Mouse (Mus musculus): ENCODE data around the gene Krtap10-4. TPM values are rescaled to one million over a fixed set of nuclear protein-coding genes. Genes with fewer than 3 reads are reported as not detected.
"Not testable (repeated sequence)": the region's sequence is repeated elsewhere in the genome, so short reads cannot be mapped to it uniquely, and the experiment has no call there.

Krtap10-4 gene
- polyA plus RNA-seq, 1 experiment = not detected

DNA sequence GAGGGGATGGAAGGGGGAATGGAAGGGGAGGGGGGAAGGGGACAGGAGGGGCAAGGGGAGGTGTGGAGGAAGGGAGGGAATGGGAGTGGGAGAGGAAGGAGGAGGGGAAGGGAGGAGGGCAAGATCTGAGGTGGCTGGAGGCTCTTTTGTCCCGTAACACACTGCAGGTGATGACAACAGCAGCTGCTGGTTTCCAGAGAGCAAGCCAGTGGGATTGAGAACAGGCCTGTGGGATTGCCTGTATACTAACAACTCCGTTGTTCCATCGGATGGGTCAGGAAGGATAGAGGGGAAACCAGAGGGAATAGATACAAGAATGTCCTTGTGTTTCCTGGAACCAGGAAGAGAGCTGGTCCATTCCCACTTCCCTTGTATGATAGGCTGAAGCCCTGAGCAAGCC, 29.2 kb downstream of the Krtap10-4 start:
- DNase-seq (ENCODE audit: low read depth, low spot score) = no peak
- WGBS = 50% methylated on average over 3 of the region's 3 CpGs

DNA sequence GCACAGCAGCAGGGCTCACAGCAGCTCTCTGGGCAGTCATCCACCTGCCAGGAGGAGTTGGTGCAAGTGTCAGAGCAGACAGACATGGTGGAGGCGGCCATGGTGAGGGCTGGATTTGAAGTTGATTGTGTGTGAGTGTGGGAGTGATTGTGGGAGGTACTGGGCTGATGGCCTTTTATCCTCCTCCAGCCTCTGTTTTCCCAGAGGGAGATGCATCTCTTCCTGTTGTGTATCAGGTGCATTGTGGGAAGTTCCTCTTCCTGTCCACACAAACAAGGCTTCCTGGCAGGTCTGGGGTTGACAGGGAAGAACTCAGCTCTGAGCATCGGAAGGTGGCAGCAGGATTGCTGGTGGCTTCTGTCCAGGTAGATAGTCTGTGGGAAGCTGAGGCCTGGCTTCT, 31.9 kb downstream of the Krtap10-4 start, which contains the start of gene Gm9639:
Gene Gm9639, minus strand, starts transcription at position 101 of the 400 bp plus-strand sequence.
- 55% methylated on average over 2 of the region's 2 CpGs for WGBS
- DNase-seq (ENCODE audit: low read depth, low spot score) = no peak

DNA sequence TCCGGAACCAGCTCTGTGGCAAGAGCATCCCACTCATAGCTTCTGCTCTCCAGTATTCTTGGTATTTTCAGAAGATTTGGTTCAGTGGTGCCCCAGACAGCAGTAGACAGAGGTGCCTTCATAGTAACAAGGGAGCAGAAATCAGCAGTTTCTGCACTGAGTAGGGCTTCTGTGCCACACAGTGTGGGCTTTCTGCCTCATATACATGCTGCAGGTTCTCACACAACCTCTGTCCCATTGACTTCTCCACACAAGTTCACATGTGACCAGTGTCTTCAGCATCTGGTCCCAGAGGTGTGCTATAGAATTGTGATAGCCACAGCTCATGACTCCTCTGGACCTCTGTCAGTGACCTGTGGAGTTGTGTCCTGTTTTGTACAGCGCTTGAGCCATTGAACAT, 38.3 kb downstream of the Krtap10-4 start:
- WGBS = 77% methylated on average over 2 of the region's 2 CpGs
- no peak for DNase-seq (ENCODE audit: low read depth, low spot score)

DNA sequence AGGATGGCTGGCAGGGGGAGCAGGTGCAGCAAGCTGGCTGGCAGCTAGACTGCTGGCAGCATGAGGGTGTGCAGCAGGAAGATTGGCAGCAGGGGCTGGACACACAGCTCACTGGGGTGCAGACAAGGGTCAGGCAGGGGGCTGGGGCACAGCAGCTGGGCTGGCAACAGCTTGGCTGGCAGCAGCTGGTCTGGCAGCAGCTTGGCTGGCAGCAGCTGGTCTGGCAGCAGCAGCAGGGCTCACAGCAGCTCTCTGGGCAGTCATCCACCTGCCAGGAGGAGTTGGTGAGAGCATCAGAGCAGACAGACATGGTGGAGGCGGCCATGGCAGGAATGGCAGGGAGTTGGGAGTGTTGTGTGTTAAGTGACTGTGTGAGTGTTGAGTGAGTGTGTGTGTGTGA, 39.0 kb downstream of the Krtap10-4 start, which contains the start of gene Gm7137:
Gene Gm7137, minus strand, starts transcription at position 325 of the 400 bp plus-strand sequence.
- not testable (repeated sequence) for DNase-seq (ENCODE audit: low read depth, low spot score)
- WGBS = 71% methylated on average over 1 of the region's 1 CpGs

DNA sequence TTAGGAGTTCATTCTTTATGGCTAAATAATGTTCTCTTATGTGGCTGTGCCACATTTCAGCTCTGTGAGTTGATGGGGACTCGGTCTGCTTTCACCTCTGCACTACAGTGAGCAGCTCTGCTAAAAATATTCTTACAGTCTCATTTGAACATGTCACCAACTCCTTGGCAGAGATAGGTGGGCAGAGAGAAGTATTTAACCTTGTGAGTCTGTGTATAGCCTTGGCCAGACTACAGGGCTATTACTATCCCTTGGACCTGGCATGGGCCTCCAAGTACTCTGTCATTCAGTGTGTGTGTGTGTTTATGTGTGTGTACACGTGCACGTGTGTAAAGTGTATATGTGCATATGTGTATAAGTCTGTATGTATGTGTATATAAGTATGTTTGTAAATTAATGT, 43.5 kb downstream of the Krtap10-4 start:
- 84% methylated on average over 3 of the region's 3 CpGs for WGBS
- not testable (repeated sequence) for DNase-seq (ENCODE audit: low read depth, low spot score)

DNA sequence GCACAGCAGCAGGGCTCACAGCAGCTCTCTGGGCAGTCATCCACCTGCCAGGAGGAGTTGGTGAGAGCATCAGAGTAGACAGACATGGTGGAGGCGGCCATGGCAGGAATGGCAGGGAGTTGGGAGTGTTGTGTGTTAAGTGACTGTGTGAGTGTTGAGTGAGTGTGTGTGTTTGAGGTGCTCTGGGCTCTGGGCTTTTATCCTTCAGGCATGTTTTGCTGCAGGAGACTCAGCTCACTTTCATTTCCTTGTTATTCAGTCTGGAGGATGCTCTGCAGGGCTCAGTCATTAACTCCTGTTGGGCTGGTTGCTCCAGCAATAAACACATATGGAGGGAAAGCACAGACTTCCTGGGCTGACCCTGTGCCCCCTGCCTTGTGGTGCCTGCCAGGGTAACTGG, 44.5 kb downstream of the Krtap10-4 start, which contains the start of gene Gm3250:
Gene Gm3250, minus strand, starts transcription at position 101 of the 400 bp plus-strand sequence.
- 44% methylated on average over 1 of the region's 1 CpGs for WGBS
- DNase-seq (ENCODE audit: low read depth, low spot score) = not testable (repeated sequence)

DNA sequence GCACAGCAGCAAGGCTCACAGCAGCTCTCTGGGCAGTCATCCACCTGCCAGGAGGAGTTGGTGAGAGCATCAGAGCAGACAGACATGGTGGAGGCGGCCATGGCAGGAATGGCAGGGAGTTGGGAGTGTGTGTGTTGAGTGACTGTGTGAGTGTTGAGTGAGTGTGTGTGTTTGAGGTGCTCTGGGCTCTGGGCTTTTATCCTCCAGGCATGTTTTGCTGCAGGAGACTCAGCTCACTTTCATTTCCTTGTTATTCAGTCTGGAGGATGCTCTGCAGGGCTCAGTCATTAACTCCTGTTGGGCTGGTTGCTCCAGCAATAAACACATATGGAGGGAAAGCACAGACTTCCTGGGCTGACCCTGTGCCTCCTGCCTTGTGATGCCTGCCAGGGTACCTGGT, 50.1 kb downstream of the Krtap10-4 start, which contains the start of gene Gm7138:
Gene Gm7138, minus strand, starts transcription at position 101 of the 400 bp plus-strand sequence.
- not testable (repeated sequence) for DNase-seq (ENCODE audit: low read depth, low spot score)
- 50% methylated on average over 1 of the region's 1 CpGs for WGBS

Other genes with a start within 250 kb of the Krtap10-4 start
- 158 and 222 TPM in 2 replicates for gene Pttg1ip, start 245.4 kb downstream of the Krtap10-4 start, polyA plus RNA-seq (2012; rRNA removed)
- 293 and 338 TPM in 2 replicates for gene Sumo3, start 221.0 kb downstream of the Krtap10-4 start, polyA plus RNA-seq (2012; rRNA removed)
- gene Gm49325, start 220.9 kb downstream of the Krtap10-4 start, polyA plus RNA-seq (2012; rRNA removed) = not detected in 2 replicates
- 27.7 and 31.4 TPM in 2 replicates for gene Ube2g2, start 204.8 kb downstream of the Krtap10-4 start, polyA plus RNA-seq (2012; rRNA removed)
- gene Tspear, start 140.5 kb downstream of the Krtap10-4 start, polyA plus RNA-seq (2012; rRNA removed) = 0.52 and 0.94 TPM in 2 replicates
- gene Gm19402, start 136.3 kb downstream of the Krtap10-4 start, polyA plus RNA-seq (2012; rRNA removed) = not detected in 2 replicates
- gene Gm9508, start 129.9 kb downstream of the Krtap10-4 start, polyA plus RNA-seq (2012; rRNA removed) = not detected in 2 replicates
- gene Gm10272, start 120.5 kb downstream of the Krtap10-4 start, polyA plus RNA-seq (2012; rRNA removed) = not detected in 2 replicates
- gene Gm10024, start 115.6 kb downstream of the Krtap10-4 start, polyA plus RNA-seq (2012; rRNA removed) = not detected in 2 replicates
- not detected in 2 replicates for gene Gm10142, start 111.3 kb downstream of the Krtap10-4 start, polyA plus RNA-seq (2012; rRNA removed)
- gene Krtap12-1, start 106.5 kb downstream of the Krtap10-4 start, polyA plus RNA-seq (2012; rRNA removed) = not detected in 2 replicates
- not detected in 2 replicates for gene Gm10100, start 100.6 kb downstream of the Krtap10-4 start, polyA plus RNA-seq (2012; rRNA removed)
- gene Gm18596, start 84.5 kb downstream of the Krtap10-4 start, polyA plus RNA-seq (2012; rRNA removed) = not detected in 2 replicates
- gene Gm9736, start 75.7 kb downstream of the Krtap10-4 start, polyA plus RNA-seq (2012; rRNA removed) = not detected in 2 replicates
- gene Gm3233, start 67.4 kb downstream of the Krtap10-4 start, polyA plus RNA-seq (2012; rRNA removed) = not detected in 2 replicates
- gene Gm3238, start 55.8 kb downstream of the Krtap10-4 start, polyA plus RNA-seq (2012; rRNA removed) = not detected in 2 replicates
- gene Gm7138, start 50.2 kb downstream of the Krtap10-4 start, polyA plus RNA-seq (2012; rRNA removed) = not detected in 2 replicates
- gene Gm3250, start 44.6 kb downstream of the Krtap10-4 start, polyA plus RNA-seq (2012; rRNA removed) = not detected in 2 replicates
- gene Gm7137, start 38.9 kb downstream of the Krtap10-4 start, polyA plus RNA-seq (2012; rRNA removed) = not detected in 2 replicates
- not detected in 2 replicates for gene Gm9639, start 32.0 kb downstream of the Krtap10-4 start, polyA plus RNA-seq (2012; rRNA removed)
- gene Gm19668, start 28.0 kb downstream of the Krtap10-4 start, polyA plus RNA-seq (2012; rRNA removed) = not detected in 2 replicates
- not detected in 2 replicates for gene Gm9507, start 15.3 kb downstream of the Krtap10-4 start, polyA plus RNA-seq (2012; rRNA removed)
- gene Gm2696, start 12.4 kb downstream of the Krtap10-4 start, polyA plus RNA-seq (2012; rRNA removed) = not detected in 2 replicates
- gene Krtap10-10, start 8.9 kb upstream of the Krtap10-4 start, polyA plus RNA-seq (2012; rRNA removed) = not detected in 2 replicates
- not detected in 2 replicates for gene Gm36176, start 19.7 kb upstream of the Krtap10-4 start, polyA plus RNA-seq (2012; rRNA removed)
- gene Gm10318, start 25.8 kb upstream of the Krtap10-4 start, polyA plus RNA-seq (2012; rRNA removed) = not detected in 2 replicates
- not detected in 2 replicates for gene Gm3285, start 34.9 kb upstream of the Krtap10-4 start, polyA plus RNA-seq (2012; rRNA removed)
- gene Lrrc3, start 75.4 kb upstream of the Krtap10-4 start, polyA plus RNA-seq (2012; rRNA removed) = 6.4 and 6.8 TPM in 2 replicates
- gene Trpm2, start 143.5 kb upstream of the Krtap10-4 start, polyA plus RNA-seq (2012; rRNA removed) = 2.4 and 4.4 TPM in 2 replicates
- gene 1810043G02Rik, start 151.4 kb upstream of the Krtap10-4 start, polyA plus RNA-seq (2012; rRNA removed) = 10.4 and 13.1 TPM in 2 replicates
- 29.8 and 41.2 TPM in 2 replicates for gene Pfkl, start 183.0 kb upstream of the Krtap10-4 start, polyA plus RNA-seq (2012; rRNA removed)
- gene Dnmt3l, start 214.9 kb upstream of the Krtap10-4 start, polyA plus RNA-seq (2012; rRNA removed) = 0.73 and 1.1 TPM in 2 replicates
- 0.34 and 0.53 TPM in 2 replicates for gene Aire, start 216.5 kb upstream of the Krtap10-4 start, polyA plus RNA-seq (2012; rRNA removed)
- gene Icosl, start 242.2 kb upstream of the Krtap10-4 start, polyA plus RNA-seq (2012; rRNA removed) = 12.1 and 16.2 TPM in 2 replicates

Data from large intestine, adult 2 months (tissue).